Mouse (Mus musculus): ENCODE measurements at regions not wholly inside any gene's neighbourhood (a gene's known extent, or its start where the extent isn't known, plus 50 kb on each side); places are given as distances from the start of the nearest gene placed in this dataset.

DNA sequence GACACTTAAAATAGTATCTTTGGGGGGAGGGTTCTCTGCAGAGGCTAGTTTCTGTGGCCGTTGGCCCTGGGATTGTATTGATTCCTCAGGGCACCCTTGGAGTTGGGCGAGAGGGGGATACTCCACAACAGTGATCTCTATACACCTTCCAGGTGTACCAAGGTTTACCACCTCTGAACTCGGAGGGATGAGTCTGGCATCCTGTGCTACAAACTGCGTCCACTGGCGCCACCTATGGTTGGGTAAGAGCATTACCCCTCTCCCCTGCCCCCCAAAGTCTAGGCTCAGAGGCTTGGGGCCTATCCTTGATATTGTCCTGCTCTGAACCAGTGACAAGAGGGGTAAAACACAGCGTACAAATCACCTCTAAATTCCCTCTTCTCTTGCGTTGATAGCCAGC, 62.2 kb downstream of the Gm17728 start:
- no peak for ATAC-seq (ENCODE audit: low FRiP score, low read depth)
- Histone ChIP-seq H3K4me2 (replicated peaks; ENCODE audit: low read depth, low read length, severe bottlenecking) (no peak overlapping the region), H3K9ac (ENCODE audit: low read depth, low read length, severe bottlenecking) (no peak overlapping the region), H3K4me1 (ENCODE audit: control insufficient read depth, insufficient read depth, low read length) (no peaks in the 10 kb centered on the region), H3K36me3 (ENCODE audit: control insufficient read depth, insufficient read depth, low read length) (no peaks in the 10 kb centered on the region), H3K9me3 (ENCODE audit: control insufficient read depth, low read length) (no peaks in the 10 kb centered on the region), H3K27ac (replicated peaks; ENCODE audit: low read depth, low read length) (no peak overlapping the region), H3K27me3 (ENCODE audit: control insufficient read depth, insufficient read depth, low read length) (no peaks in the 10 kb centered on the region), H3K4me3 (replicated peaks; ENCODE audit: low read length) (no peak overlapping the region)
- no peak for DNase-seq (ENCODE audit: low spot score)
- no peak for TF ChIP-seq POLR2A (IDR thresholded peaks at IDR 0.05; ENCODE audit: borderline replicate concordance, extremely low read depth, insufficient read depth, insufficient read length)
- WGBS, result 64% methylated on average over 7 of the region's 7 CpGs

DNA sequence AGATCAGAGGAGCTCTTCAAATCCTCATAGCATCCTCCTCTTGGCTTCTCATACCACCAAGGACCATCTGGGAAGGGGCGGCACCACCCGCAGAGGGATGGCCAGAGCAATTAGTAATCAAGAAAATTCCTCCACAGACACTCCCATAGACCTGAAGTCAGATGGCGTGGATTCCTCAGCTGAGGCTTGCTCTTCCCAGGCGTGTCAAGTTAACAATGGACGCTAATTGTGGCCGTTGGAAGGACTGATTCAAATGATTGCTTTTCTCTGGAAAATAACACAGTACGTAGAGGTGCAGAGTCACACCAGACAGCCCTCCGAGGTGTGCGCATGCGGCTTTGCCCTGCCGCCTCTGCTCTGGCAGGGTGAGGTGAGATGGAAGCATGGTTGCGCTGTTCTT, 62.7 kb downstream of the Gm17728 start:
- no peak for ATAC-seq (ENCODE audit: low FRiP score, low read depth)
- no peak overlapping the region for H3K27ac ChIP-seq (replicated peaks; ENCODE audit: low read depth, low read length)
- WGBS, result 74% methylated on average over 12 of the region's 12 CpGs
- H3K4me1 ChIP-seq (ENCODE audit: control insufficient read depth, insufficient read depth, low read length), result no peaks in the 10 kb centered on the region
- no peaks in the 10 kb centered on the region for H3K36me3 ChIP-seq (ENCODE audit: control insufficient read depth, insufficient read depth, low read length)
- H3K27me3 ChIP-seq (ENCODE audit: control insufficient read depth, insufficient read depth, low read length), result no peaks in the 10 kb centered on the region
- H3K4me2 ChIP-seq (replicated peaks; ENCODE audit: low read depth, low read length, severe bottlenecking), result no peak overlapping the region
- no peak overlapping the region for H3K9ac ChIP-seq (ENCODE audit: low read depth, low read length, severe bottlenecking)
- DNase-seq (ENCODE audit: low spot score), result no peak
- H3K4me3 ChIP-seq (replicated peaks; ENCODE audit: low read length), result no peak overlapping the region
- TF ChIP-seq POLR2A (IDR thresholded peaks at IDR 0.05; ENCODE audit: borderline replicate concordance, extremely low read depth, insufficient read depth, insufficient read length), result no peak
- no peaks in the 10 kb centered on the region for H3K9me3 ChIP-seq (ENCODE audit: control insufficient read depth, low read length)

GRCm38 (mm10) chr17:9529340-9529739, 107.5 kb downstream of the Gm17728 start:
- no peak for TF ChIP-seq POLR2A (IDR thresholded peaks at IDR 0.05; ENCODE audit: borderline replicate concordance, extremely low read depth, insufficient read depth, insufficient read length)
- WGBS, result 72% methylated on average over 3 of the region's 3 CpGs
- H3K9me3 ChIP-seq (ENCODE audit: control insufficient read depth, low read length), result no peaks in the 10 kb centered on the region
- DNase-seq (ENCODE audit: low spot score) (no peak), ATAC-seq (ENCODE audit: low FRiP score, low read depth) (no peak)
- no peak overlapping the region for H3K4me2 ChIP-seq (replicated peaks; ENCODE audit: low read depth, low read length, severe bottlenecking)
- no peak overlapping the region for H3K4me3 ChIP-seq (replicated peaks; ENCODE audit: low read length)
- H3K36me3 ChIP-seq (ENCODE audit: control insufficient read depth, insufficient read depth, low read length), result no peaks in the 10 kb centered on the region
- H3K9ac ChIP-seq (ENCODE audit: low read depth, low read length, severe bottlenecking), result no peak overlapping the region
- no peaks in the 10 kb centered on the region for H3K27me3 ChIP-seq (ENCODE audit: control insufficient read depth, insufficient read depth, low read length)
- no peak overlapping the region for H3K27ac ChIP-seq (replicated peaks; ENCODE audit: low read depth, low read length)
- no peaks in the 10 kb centered on the region for H3K4me1 ChIP-seq (ENCODE audit: control insufficient read depth, insufficient read depth, low read length)

DNA sequence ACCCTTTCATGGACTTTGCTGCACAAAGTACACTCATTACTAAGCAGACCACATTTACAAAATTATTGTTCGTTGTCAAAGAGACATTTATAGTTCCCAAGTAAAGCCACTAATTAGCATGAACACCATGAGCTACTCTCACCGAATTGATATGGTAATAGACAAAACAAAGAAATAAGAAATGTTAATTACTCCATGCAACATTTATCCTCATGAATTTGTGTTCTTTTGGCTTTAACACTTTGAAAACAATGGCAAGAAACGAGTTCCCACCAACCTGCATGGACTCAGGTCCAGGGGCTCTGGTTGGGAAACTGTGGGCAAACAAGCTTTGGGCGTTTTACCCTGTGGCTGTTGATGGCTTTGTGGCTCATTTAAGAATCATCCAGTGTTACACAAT, 114.2 kb downstream of the Gm17728 start:
- Histone ChIP-seq H3K4me3 (replicated peaks; ENCODE audit: low read length) (no peak overlapping the region), H3K9ac (ENCODE audit: low read depth, low read length, severe bottlenecking) (no peak overlapping the region), H3K9me3 (ENCODE audit: control insufficient read depth, low read length) (no peaks in the 10 kb centered on the region), H3K4me2 (replicated peaks; ENCODE audit: low read depth, low read length, severe bottlenecking) (no peak overlapping the region), H3K27me3 (ENCODE audit: control insufficient read depth, insufficient read depth, low read length) (no peaks in the 10 kb centered on the region), H3K27ac (replicated peaks; ENCODE audit: low read depth, low read length) (no peak overlapping the region), H3K36me3 (ENCODE audit: control insufficient read depth, insufficient read depth, low read length) (no peaks in the 10 kb centered on the region), H3K4me1 (ENCODE audit: control insufficient read depth, insufficient read depth, low read length) (no peaks in the 10 kb centered on the region)
- DNase-seq (ENCODE audit: low spot score) (no peak), ATAC-seq (ENCODE audit: low FRiP score, low read depth) (no peak)
- 66% methylated on average over 4 of the region's 4 CpGs for WGBS
- no peak for TF ChIP-seq POLR2A (IDR thresholded peaks at IDR 0.05; ENCODE audit: borderline replicate concordance, extremely low read depth, insufficient read depth, insufficient read length)

GRCm38 (mm10) chr17:9538371-9538770, 116.5 kb downstream of the Gm17728 start:
- H3K9ac ChIP-seq (ENCODE audit: low read depth, low read length, severe bottlenecking), result no peak overlapping the region
- H3K27ac ChIP-seq (replicated peaks; ENCODE audit: low read depth, low read length), result no peak overlapping the region
- H3K4me2 ChIP-seq (replicated peaks; ENCODE audit: low read depth, low read length, severe bottlenecking), result no peak overlapping the region
- no peaks in the 10 kb centered on the region for H3K36me3 ChIP-seq (ENCODE audit: control insufficient read depth, insufficient read depth, low read length)
- H3K4me3 ChIP-seq (replicated peaks; ENCODE audit: low read length), result no peak overlapping the region
- no peak for TF ChIP-seq POLR2A (IDR thresholded peaks at IDR 0.05; ENCODE audit: borderline replicate concordance, extremely low read depth, insufficient read depth, insufficient read length)
- H3K9me3 ChIP-seq (ENCODE audit: control insufficient read depth, low read length), result no peaks in the 10 kb centered on the region
- no peaks in the 10 kb centered on the region for H3K4me1 ChIP-seq (ENCODE audit: control insufficient read depth, insufficient read depth, low read length)
- ATAC-seq (ENCODE audit: low FRiP score, low read depth) (no peak), DNase-seq (ENCODE audit: low spot score) (no peak)
- no peaks in the 10 kb centered on the region for H3K27me3 ChIP-seq (ENCODE audit: control insufficient read depth, insufficient read depth, low read length)

- Histone ChIP-seq H3K27me3 (ENCODE audit: control insufficient read depth, insufficient read depth, low read length) (no peaks in the 10 kb centered on the region), H3K4me2 (replicated peaks; ENCODE audit: low read depth, low read length, severe bottlenecking) (no peak overlapping the region), H3K36me3 (ENCODE audit: control insufficient read depth, insufficient read depth, low read length) (no peaks in the 10 kb centered on the region), H3K4me3 (replicated peaks; ENCODE audit: low read length) (no peak overlapping the region), H3K27ac (replicated peaks; ENCODE audit: low read depth, low read length) (no peak overlapping the region), H3K4me1 (ENCODE audit: control insufficient read depth, insufficient read depth, low read length) (no peaks in the 10 kb centered on the region), H3K9me3 (ENCODE audit: control insufficient read depth, low read length) (no peaks in the 10 kb centered on the region), H3K9ac (ENCODE audit: low read depth, low read length, severe bottlenecking) (no peak overlapping the region)
- DNase-seq (ENCODE audit: low spot score) (no peak), ATAC-seq (ENCODE audit: low FRiP score, low read depth) (no peak)
- TF ChIP-seq POLR2A (IDR thresholded peaks at IDR 0.05; ENCODE audit: borderline replicate concordance, extremely low read depth, insufficient read depth, insufficient read length), result no peak
- 90% methylated on average over 1 of the region's 1 CpGs for WGBS
These were observed 118.3 kb downstream of the Gm17728 start for GRCm38 (mm10) chr17:9540156-9540555.

Measured in limb, embryonic 14.5 days (tissue).